Mouse (Mus musculus) bone marrow macrophage, adult 2 months (primary cell): ENCODE measurements around the gene Abhd2.

Source experiments
- CTCF ChIP-seq: IDR thresholded peaks from 2 replicates; pipeline ENCODE4 v1.5.1; 2012; ENCODE audit warnings: low read depth, mild to moderate bottlenecking, low read length, moderate library complexity
- POLR2A ChIP-seq: IDR thresholded peaks from 2 replicates; pipeline ENCODE4 v1.6.1; 2012; ENCODE audit warnings: mild to moderate bottlenecking, low read depth, low read length, borderline replicate concordance

GRCm38 (mm10) chr7:79346555-79347075, 73.6 kb downstream of the Abhd2 start:
- no peak for TF ChIP-seq CTCF
- TF ChIP-seq POLR2A, result no peak
